Mouse (Mus musculus) bone marrow macrophage, adult 2 months (primary cell): ENCODE data around the gene Ncf4. TPM values are rescaled to one million over a fixed set of nuclear protein-coding genes. Genes with fewer than 3 reads are reported as not detected.

ENCODE experiments used
- H3K27ac ChIP-seq: 2 replicates; pipeline ENCODE4 v1.5.1; 2012; ENCODE audit warnings: low read depth, low read length; ENCODE audit not compliant: insufficient read depth
- H3K4me1 ChIP-seq: 2 replicates; pipeline ENCODE4 v1.6.1; 2012; ENCODE audit warnings: low read length; ENCODE audit not compliant: control insufficient read depth, insufficient read depth
- H3K4me3 ChIP-seq: 2 replicates; pipeline ENCODE4 v1.5.1; 2012; ENCODE audit warnings: mild to moderate bottlenecking, low read length, moderate library complexity; ENCODE audit not compliant: insufficient read depth
- CTCF ChIP-seq: IDR thresholded peaks from 2 replicates; pipeline ENCODE4 v1.5.1; 2012; ENCODE audit warnings: low read depth, mild to moderate bottlenecking, low read length, moderate library complexity
- POLR2A ChIP-seq: IDR thresholded peaks from 2 replicates; pipeline ENCODE4 v1.6.1; 2012; ENCODE audit warnings: mild to moderate bottlenecking, low read depth, low read length, borderline replicate concordance
- polyA plus RNA-seq: library from polyadenylated mRNA; stranded (reverse); fragments of >200 nt; gene quantifications from 2 replicates; pipeline ENCODE4 v1.2.4, GENCODE M21; 2012; ENCODE audit not compliant: missing spikeins, insufficient read depth, insufficient read length

Ncf4 gene
- 350 and 424 TPM in 2 replicates for polyA plus RNA-seq

- TF ChIP-seq POLR2A, result no peak
- TF ChIP-seq CTCF, result no peak
- Histone ChIP-seq H3K27ac (peak within 1 kb of the TSS; percentile 98), H3K4me3 (peak within 1 kb of the TSS; percentile 58), H3K4me1 (peaks cover 45% of the 10 kb centered on the region)
Measured at GRCm38 (mm10) chr15:78244695-78245492, at the start of gene Ncf4. Gene Ncf4, plus strand, starts transcription at chr15:78244801.

GRCm38 (mm10) chr15:78195096-78195880 lies 49.3 kb upstream of the Ncf4 start:
- Histone ChIP-seq H3K4me3 (no peak overlapping the region), H3K27ac (no peak overlapping the region), H3K4me1 (no peaks in the 10 kb centered on the region)
- TF ChIP-seq POLR2A (no peak), CTCF (no peak)

- Histone ChIP-seq H3K27ac (no peak overlapping the region), H3K4me1 (no peaks in the 10 kb centered on the region), H3K4me3 (no peak overlapping the region)
- TF ChIP-seq CTCF, result no peak
- TF ChIP-seq POLR2A, result no peak
Measured at GRCm38 (mm10) chr15:78204053-78204847, 40.4 kb upstream of the Ncf4 start.

GRCm38 (mm10) chr15:78205192-78205591 lies 39.4 kb upstream of the Ncf4 start:
- no peak overlapping the region for H3K27ac ChIP-seq
- H3K4me1 ChIP-seq, result no peaks in the 10 kb centered on the region
- no peak overlapping the region for H3K4me3 ChIP-seq
- TF ChIP-seq CTCF (no peak), POLR2A (no peak)

- H3K4me1 ChIP-seq, result no peaks in the 10 kb centered on the region
- H3K27ac ChIP-seq, result no peak within 1 kb of the TSS
- TF ChIP-seq CTCF (no peak), POLR2A (no peak)
- no peak within 1 kb of the TSS for H3K4me3 ChIP-seq
Measured at GRCm38 (mm10) chr15:78206312-78206711, 38.3 kb upstream of the Ncf4 start, which contains the start of gene Pvalb. Gene Pvalb, minus strand, starts transcription at chr15:78206400.

- TF ChIP-seq POLR2A (no peak), CTCF (no peak)
- no peak overlapping the region for H3K27ac ChIP-seq
- H3K4me3 ChIP-seq, result no peak overlapping the region
- H3K4me1 ChIP-seq, result no peaks in the 10 kb centered on the region
Measured at GRCm38 (mm10) chr15:78210203-78210602, 34.4 kb upstream of the Ncf4 start.

GRCm38 (mm10) chr15:78211367-78211766 lies 33.2 kb upstream of the Ncf4 start:
- Histone ChIP-seq H3K27ac (no peak overlapping the region), H3K4me3 (no peak overlapping the region), H3K4me1 (no peaks in the 10 kb centered on the region)
- no peak for TF ChIP-seq POLR2A
- TF ChIP-seq CTCF, result no peak

- no peaks in the 10 kb centered on the region for H3K4me1 ChIP-seq
- TF ChIP-seq POLR2A, result no peak
- no peak for TF ChIP-seq CTCF
- H3K4me3 ChIP-seq, result no peak overlapping the region
- no peak overlapping the region for H3K27ac ChIP-seq
Measured at GRCm38 (mm10) chr15:78215269-78215668, 29.3 kb upstream of the Ncf4 start.

GRCm38 (mm10) chr15:78227816-78228215 lies 16.8 kb upstream of the Ncf4 start:
- no peaks in the 10 kb centered on the region for H3K4me1 ChIP-seq

More at GRCm38 (mm10) chr15:78227816-78228215, 16.8 kb upstream of the Ncf4 start:
- H3K4me3 ChIP-seq, result no peak overlapping the region
- TF ChIP-seq POLR2A (no peak), CTCF (no peak)
- H3K27ac ChIP-seq, result no peak overlapping the region
